Mouse (Mus musculus) bone marrow macrophage, adult 2 months (primary cell): ENCODE results near the gene Gse1.

ENCODE experiments used
- CTCF ChIP-seq: IDR thresholded peaks from 2 replicates; pipeline ENCODE4 v1.5.1; 2012; ENCODE audit warnings: low read depth, mild to moderate bottlenecking, low read length, moderate library complexity
- POLR2A ChIP-seq: IDR thresholded peaks from 2 replicates; pipeline ENCODE4 v1.6.1; 2012; ENCODE audit warnings: mild to moderate bottlenecking, low read depth, low read length, borderline replicate concordance

GRCm38 (mm10) chr8:120390598-120390997, 162.3 kb downstream of the Gse1 start:
- no peak for TF ChIP-seq POLR2A
- TF ChIP-seq CTCF = no peak
